Mouse (Mus musculus) frontal cortex, postnatal 14 days (tissue): ENCODE results near the gene Smg8.
"Not testable (repeated sequence)": the region's sequence is repeated elsewhere in the genome, so short reads cannot be mapped to it uniquely, and the experiment has no call there.

Experiments used
- DNase-seq, 2 experiments: peaks; one replicate each; pipeline ENCODE4 v3.0.0; 2022; ENCODE audit warnings: low spot score in 2 of 2

Smg8 gene

DNA sequence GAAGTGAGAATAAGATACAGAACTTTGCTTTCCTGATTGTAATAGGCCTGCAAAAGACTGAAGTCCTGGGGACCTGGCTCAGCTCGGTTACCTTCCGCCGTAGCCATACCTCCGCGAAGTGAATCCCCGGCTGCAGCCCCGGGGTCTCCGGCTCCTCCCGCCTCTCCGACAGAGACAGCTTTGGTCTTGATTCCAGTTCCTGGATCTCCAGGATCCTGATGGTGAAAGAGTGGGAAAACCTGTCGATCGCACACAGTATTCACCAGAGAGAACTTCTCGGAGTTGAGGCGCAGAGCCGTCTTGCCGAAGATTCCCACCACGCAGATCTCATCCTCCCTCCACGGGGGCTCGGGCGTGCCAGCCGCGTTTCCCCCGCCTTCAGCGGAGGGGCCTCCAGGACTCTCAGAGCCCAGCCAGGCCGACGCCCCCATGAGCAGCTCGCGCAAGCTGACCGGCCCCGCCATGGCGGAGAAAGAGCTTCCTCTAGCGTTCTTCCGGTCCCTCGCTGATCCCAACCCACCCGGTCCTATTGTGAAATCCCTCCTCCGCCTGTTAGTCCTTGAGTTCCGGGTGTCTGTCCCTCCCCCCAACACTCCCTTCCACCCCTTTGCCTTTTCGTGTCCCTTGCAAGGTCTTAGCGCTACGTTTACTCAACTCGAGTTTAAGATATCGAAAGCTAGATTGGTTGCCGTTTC is at the start of gene Smg8:
Gene Smg8 (minus strand): TSS at position 485 of the 695 bp plus-strand sequence.
- DNase-seq: peak; percentile 69 to 74

DNA sequence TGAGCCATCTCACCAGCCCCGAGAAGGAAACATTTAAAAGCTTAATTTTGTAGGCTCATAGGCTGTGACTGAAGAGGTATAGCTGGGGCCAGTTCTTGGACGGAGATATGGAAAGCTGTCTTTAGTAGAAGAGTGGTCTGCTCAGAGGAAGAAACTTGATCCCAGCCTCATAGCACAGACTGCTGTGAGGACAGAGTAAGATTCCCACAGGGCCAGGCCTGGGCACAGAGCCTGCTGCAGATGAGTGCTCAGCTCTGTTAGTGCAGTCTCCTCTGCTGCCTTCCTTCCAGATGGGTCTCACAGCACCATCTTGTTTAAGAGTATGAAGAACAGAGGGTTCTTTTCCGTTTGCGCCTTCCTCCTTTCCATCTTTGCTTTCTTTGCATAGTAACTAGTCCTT is 49.7 kb upstream of the Smg8 start:
- no peak for DNase-seq

DNA sequence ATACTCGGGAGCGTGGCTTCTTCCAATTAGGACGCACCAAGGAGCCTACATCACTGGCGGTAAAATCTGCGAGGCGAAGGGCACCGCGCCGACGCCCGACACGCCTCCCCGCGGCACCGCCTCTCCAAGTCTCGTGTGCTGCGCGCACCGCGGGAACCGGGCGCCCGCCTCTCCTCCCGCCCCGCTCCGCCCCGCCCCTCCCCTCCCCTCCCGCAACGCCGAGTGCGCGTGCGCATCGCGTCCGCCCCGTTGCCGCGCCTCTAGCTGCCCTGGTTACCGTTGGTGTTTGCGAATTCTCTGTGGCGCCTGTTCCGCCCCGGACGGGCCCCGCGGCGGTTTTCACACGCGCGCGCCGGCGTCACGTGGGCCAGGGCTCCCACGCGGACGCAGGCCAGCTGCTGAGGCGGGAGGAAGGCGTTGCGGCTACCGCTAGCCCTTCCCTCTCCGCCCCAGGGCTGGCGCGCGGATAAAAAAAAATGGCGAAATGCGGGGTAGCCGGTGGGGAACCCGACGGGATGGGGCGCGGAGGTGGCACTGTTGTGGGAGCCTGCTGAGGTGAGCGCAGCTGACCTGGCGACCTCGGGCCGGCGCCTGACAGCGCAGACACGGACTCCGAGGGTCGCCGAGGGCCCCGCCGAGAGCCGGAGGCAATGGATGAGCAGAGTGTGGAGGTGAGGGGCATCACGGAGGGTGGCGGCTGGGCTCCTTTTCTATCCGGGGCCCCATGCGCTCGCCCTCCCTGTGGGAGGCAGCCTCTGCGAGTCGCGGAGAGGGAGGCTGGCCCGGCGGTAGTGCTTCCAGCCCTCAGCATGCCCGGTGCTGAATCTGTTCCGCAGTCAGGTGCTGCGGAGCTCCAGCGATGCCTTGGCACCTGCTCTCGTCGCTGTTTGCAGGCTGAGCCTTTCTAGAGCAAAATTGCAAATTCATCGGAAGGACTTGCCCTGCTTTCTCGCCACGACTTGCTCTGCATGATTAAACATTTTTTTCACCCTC is 40.5 kb upstream of the Smg8 start, which contains the start of gene Trim37:
Gene Trim37 (plus strand): TSS at position 254 of the 993 bp plus-strand sequence.
- DNase-seq: peak; percentile 82 to 84

DNA sequence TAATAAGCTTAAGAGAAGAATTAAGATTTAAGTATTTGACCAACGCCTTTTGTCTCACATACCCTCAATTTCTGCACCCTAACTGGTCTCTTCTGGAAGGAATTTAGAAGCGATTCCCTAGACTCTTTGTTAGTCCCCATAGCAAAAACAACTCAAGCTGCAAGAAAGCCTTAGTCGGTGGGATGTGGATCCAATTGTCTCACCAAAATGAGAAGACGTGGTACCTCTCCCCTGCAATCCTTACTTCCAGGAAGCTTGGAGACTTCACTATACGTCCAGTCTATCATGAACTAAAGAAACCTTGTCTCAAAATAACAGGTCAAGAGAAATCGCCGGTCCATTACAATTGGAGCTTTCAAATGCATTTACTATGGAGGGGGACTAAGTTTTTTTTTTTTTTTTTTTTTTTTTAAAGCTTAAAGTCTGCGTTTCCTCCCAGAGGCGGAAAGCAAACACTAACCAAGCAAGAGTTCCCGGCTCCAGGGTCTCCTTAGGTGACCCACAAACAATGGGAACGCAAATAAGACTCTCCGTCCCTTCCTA is 39.8 kb upstream of the Smg8 start:
- DNase-seq: no peak

DNA sequence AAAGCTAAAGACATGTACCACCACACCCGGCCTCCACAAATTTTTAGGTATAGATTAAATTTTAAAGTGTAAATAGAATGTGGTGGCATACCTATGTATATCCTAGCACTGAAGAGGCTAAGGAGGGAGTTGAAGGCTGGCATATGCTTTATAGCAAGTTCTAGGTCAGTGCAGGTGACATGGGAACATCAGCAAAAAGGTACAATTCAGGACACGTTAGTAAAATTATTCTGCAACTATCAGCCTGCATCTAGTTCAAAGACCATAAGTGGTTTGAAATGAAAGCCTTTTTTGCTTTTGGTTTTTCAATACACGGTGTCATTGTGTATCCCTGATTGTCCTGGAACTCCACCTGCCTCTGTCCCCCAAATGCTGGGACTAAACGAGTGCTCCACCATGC is 39.0 kb upstream of the Smg8 start:
- DNase-seq: no peak

DNA sequence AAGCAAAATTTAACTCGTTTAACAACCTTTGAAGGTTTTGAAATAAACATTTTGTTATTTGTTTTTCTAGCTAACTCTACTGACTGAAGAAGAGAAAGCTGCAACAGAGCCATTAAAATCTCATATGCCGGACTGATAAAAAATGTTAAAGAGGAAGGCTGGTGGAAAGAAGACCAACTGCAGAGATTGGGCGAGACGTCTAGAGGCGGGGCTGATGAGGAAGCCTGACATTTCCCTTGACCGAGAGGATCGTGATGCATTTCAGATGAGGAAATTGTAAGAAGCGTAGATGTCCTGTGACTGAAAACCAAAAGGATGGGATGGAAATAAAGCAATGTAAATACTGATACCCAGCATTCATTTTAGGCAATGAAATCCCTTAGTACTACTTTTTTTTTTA is 35.3 kb upstream of the Smg8 start:
- DNase-seq: no peak

DNA sequence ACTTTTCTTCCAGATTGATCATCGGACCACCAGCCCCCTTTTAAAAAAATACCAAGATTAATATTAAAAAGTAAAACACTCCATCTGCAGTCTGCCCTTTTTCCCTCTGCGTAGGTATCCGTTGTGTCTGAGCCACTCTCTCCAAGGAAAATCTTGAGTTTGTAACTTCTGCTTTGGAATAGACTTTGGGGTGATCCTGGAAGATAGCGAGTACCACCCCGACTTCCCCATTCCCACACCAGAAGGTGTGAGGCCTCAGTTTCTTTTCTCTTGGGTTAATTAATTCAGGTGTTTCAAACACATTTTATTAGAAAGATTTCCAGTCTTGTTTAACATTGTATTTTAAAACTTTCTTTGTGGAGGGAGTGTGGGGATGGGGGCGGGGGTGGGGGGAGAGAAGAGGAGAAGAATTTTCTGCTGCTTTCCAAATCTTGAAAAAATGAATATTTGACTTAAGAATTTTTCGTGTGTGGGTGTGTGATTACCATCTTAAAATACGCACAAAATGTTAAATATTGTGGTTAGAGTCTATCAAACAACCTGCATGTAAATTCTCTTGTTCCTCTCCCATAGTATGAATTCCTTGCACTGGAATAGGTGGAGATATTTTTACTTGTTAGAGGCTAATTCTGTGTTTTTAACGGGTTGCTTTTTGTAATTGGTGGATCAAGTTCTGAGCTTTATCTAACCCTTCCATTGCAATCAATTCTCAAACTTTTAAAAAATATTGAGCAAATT is 23.8 kb upstream of the Smg8 start:
- no peak for DNase-seq

DNA sequence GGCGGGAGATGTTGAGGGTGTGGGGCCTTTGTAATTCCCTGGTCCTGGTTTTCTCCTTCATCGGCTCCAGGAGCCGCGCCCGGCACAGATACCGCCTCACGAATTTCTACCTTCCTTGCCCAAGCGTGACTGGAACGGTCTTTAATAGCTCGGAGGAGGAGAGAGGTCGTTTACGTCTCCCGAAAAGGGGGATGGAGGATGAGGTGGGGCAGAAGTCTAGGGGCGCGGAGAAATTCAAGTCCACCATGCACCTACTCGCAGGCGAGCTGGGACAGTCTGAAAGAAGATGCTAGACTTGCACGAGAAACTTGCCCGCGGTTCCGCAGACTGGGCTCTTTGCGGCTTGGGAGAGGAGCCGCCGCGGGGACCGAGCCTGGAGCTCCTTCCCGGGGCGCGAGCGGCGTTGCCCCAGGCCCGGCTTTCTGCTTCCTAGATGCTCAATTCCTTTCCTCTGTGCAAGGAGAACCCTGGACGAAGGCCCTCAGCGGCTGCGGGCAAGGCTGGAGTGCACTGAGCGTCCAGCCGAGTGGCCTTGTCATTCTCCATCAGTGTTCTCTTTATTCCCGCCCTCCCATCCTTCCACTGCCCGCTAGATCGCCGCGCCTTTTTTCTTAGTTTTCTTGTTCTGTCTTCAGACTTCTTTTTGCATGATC is 23.1 kb upstream of the Smg8 start:
- peak in 1 of 2 experiments; percentile 17 for DNase-seq

DNA sequence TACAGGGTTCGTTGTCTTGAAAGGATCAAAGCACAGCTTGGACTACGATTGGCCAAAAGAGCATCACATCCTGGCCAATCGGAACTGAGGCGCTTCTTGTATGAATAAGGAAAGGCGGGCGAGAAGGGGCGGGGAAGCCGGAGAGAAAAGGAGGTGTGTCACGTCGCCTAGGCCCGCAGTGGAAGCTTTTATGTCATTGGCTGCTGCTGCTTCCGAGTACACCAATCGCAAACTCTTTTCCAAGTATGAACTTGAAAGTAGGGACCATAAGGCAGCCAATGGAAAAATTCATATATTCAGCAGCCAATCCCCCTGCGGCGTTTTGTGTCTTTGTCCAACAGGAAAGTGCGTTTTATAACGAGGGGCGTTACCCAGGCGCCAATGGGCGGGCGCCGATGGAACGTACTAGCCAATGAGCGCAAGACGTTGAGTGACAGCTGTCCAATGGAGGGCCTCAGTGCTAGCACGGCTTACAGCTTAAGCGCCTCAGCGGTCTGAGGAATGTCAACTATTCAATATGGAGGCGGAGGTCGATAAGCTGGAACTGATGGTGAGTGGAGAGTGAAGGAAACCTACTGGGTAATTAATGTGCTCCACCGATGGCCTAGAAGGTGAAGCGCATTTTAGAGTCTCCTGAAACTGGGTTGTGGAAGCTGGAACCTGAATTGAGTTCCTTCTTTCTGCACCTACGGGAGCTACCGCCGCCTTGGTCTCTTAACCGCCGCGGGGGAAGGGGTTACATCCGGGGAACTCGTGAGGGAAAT is 22.4 kb upstream of the Smg8 start, which contains the start of gene Ska2:
Gene Ska2 (plus strand): TSS at position 480 of the 764 bp plus-strand sequence.
- DNase-seq: peak; percentile 98 to 99

DNA sequence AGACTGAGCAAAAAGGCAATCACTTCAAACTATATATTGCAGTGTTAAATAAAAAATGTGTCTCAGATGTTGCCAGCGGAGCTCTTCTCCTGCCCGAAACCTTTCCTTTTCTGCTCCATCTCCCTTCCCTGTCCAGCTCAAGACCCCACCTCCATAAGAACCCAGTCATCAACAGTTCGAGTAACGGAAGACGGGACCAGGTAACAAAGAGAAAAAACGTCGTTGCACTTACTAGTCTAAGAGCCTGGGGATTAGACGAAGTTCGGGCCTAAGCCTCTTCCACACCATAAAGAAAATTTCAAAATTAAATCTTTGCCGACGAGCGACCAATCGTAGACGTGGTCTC is 21.8 kb upstream of the Smg8 start, which contains the start of gene Prr11:
Gene Prr11 (minus strand): TSS at position 300 of the 346 bp plus-strand sequence.
- DNase-seq: no peak

DNA sequence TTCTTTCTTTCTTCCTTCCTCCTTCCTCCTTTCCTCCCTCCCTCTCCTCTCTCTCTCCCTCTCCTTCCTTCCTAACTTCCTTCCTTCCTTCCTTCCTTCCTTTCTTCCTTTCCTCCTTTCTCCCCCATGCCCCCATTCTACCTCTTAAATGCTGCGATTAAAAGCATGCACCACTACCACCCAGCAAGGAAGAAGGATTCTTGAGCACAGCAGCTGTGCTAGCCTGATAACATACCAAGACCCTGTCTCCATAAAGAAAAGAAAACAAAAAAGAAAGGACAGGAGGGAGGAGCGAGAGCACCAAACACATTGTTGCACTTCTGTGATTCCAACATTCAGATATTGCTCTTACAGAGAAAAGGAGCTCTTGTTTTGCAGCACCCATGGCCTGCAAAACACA is 568 bp upstream of the Smg8 start:
- DNase-seq: no peak

DNA sequence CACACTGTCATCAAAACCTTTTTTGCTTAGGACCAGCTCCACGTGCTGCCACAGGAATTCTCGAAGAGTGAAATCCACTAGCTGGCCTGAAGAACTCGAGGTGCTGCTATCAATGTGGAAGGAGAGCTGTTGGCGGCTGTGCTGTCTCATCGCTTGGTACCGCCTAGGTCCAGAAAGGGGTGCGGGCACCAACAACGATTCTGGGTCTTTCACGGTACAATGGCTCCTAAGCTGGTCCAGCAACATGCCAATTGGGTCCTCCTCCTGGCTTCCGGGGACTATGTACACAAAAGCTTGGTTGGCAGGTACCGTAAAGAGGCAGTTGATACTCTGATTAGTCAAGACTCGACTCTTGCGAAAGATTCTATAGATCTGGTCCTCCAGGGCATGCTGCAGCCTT is 1.1 kb downstream of the Smg8 start:
- DNase-seq: no peak

DNA sequence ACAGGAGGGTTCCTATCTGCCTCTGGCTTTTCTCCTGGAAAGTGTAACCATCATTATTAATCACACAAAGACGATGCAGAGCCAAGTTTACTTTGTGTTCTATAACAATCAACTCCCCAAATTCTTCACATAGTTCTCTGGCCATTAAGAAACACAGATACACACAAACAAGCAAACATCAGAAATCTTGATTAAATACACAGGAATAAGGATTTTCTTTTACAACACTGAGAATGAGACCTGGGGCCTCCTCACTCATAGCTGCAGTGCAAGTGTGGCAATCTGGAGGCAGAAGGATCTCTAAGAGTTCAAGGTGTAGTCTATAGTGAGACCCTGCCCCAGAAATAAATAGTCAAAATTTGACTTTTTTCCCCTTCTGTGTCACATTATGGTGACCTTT is 2.9 kb downstream of the Smg8 start:
- no peak for DNase-seq

DNA sequence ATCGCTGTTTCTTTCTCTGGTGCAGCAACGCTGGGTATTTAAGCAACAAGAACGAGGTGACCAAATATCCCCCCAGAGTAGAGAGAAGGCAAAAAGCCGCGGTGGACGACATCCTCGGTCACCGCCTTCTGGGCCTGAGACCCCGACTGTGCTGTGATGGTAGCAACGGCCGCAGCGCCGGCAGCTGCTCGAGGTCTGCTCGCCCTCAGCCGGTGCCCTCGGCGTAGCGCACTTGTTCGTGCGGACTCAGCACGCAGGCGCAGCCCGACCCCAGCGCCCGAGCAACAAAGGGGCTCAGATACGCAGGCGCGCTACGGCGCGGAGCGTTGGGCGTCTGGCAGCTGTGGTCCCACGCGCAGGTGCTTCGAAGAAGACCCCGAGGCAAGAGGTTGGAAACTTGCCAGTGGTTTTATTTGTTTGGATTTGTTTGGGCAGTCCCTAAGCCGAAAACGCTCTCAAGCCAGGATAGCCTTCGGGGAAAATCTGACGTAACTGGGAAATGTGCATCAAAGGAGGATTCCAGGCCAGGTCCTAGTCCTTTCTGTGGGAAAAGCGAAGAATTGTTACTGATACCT is 12.6 kb downstream of the Smg8 start, which contains the start of gene Gdpd1:
Gene Gdpd1 (minus strand): TSS at position 197 of the 575 bp plus-strand sequence.
- DNase-seq: peak; percentile 82 to 85

DNA sequence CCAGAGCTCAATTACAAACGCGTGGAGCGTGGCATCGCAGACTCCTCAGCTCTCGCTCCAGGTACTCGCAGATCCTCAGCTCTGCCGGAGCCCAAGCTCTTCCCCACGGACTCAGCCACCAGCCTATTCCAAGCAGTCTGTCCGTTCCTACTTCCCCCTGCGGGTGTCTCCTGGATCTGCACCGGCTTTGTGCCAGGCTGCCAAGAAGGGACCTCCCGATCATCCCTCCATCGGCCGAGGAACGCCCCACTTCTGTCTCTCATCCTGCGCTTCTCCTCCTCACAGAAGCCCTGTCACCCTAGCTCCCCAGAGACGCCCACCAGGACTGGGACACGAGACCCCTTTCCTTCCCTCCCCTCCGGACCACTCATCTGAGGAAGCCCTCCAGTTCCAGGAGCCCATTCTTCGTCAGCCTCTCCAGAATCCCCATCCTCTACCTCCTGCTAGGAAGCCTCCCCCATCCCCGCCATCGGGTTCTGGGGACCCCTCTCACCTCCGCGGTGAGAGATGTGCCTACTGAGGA is 13.2 kb downstream of the Smg8 start:
- DNase-seq: peak; percentile 65

DNA sequence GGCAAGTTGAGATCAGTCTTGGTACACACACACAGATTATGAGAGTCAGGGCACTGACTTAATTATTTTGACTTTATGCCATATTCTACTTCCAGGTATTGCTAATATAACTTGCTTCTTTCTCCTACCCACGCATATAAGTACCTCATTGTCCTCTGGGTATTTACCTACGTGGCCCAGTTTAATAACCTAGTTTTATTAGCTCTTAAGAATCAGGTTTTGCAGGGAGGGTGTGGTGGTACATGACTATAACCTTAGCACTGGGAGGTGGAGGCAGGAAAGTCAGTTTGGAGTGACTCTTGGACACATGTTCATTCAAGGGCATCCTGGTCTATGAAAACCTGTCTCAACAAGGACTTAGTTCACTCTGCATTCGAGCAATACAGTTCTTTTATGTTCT is 24.5 kb downstream of the Smg8 start:
- no peak for DNase-seq

DNA sequence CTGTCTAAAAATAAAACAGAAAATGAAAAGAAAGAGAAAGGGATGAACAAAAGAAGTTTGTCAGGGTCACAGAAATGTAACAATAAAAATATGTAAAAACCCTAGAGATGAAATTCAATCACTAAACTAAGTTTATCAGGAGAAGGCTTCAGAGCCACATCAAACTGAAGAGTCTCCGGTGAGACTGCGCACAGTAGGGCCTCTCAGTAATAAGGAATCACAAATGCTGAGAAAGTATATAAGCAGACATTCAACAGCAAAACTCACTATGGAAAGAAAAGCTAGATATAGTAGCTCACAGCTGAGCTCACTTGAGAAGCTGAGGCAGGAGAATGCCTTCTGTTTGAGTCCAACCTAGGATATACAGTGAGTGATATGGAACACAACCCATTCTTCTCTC is 26.2 kb downstream of the Smg8 start:
- DNase-seq: no peak

DNA sequence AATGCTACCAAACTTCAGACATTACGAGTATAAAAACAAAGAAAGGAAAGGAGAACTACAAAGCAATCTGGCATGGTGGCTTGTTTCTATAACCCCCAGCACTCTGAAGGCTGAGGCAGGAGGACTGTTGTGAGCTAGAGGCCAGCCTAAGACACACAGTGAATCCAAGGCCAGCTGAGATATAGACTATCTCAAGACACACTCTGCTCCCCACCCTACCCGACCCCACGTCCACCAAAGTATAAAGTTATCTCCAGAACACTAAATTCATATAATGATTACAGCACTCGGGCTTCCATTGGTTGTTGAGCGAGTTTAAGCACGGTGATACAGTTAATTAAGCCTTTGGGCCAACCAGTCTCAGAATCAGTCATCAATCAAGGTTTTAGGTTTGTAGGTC is 30.3 kb downstream of the Smg8 start:
- DNase-seq: no peak

DNA sequence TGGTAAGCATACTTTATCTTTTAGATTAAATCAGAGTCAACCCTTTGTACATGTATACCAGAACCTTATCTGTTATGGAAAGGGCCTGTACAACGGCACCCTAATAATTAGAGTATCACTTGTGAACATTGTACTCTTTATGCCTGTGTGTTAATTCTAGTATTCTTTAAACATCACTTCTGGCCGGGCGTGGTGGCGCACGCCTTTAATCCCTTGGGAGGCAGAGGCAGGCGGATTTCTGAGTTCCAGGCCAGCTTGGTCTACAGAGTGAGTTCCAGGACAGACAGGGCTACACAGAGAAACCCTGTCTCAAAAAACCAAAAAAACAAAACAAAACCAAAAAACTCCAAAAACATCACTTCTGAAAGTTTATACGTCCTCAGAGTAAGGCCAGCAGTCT is 37.7 kb downstream of the Smg8 start:
- DNase-seq: not testable (repeated sequence)

DNA sequence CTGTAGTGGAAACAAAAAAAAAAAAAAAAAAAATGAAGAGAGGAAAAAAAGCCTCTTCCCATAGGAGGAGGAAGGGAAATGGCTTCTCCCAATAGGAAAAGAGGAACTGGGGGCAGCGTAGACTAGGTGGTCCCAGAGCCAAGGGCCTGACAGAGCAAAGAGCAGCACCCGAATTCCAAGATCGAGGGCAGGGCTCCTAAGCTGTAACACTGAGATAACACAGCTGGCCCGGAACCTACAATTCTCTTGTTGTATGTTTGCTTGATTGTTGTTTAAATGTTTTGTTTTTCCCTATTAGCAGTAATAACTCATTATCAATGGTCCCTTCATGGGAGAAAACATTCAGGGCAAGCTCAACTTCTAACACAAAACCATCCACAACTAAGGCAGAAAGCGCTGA is 39.6 kb downstream of the Smg8 start:
- DNase-seq: no peak
